Mouse (Mus musculus) urinary bladder, postnatal 36 days (tissue): ENCODE measurements around the gene Ccl20.

Source experiments
- DNase-seq, 2 experiments: peaks; one replicate each; pipeline ENCODE4 v3.0.0; 2022; ENCODE audit warnings: low spot score in 2 of 2, mixed read lengths in 1 of 2

Gene Ccl20

GRCm38 (mm10) chr1:83138721-83139120 is 22.2 kb downstream of the Ccl20 start:
- no peak for DNase-seq

DNA sequence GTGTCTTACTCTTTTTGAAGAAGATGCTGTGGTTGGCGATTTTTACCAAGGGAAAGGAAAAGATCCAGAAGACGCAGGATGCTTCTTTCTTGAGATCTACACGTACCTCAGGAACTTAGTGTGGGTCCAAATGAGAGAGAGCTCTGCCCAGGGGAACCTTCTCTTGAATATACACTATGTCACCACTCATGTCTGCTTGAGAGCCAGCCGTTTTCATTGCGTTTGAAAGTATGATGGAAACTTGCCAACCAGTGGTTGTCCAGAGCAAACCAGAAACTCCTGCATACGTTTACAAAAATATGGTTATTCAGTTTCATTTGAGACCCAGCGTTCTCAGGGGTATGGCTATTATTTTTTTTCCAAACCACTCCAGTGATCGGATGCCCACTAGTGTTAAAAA is 24.9 kb downstream of the Ccl20 start:
- DNase-seq: no peak

- DNase-seq: no peak
These were observed 25.5 kb downstream of the Ccl20 start for GRCm38 (mm10) chr1:83142055-83142454.

DNA sequence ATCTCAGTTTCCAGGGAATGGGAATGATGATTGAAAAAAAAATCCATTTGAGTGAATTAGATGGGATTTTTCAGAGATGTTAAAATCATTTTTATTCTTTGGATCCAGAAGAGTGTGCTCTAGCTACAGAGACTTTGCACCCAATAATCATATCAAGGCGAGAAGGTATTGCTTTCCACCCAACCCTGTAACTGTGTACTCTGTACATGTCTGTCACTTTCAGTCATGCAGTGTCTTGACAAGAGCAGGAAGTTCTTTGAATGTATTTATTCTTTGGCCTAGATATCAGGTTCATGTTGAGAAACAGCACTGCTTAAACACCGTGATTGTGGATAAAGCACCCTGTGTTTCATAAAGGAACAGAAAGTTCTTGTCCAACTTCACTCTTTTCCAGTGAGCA is 30.0 kb downstream of the Ccl20 start:
- DNase-seq: no peak

DNA sequence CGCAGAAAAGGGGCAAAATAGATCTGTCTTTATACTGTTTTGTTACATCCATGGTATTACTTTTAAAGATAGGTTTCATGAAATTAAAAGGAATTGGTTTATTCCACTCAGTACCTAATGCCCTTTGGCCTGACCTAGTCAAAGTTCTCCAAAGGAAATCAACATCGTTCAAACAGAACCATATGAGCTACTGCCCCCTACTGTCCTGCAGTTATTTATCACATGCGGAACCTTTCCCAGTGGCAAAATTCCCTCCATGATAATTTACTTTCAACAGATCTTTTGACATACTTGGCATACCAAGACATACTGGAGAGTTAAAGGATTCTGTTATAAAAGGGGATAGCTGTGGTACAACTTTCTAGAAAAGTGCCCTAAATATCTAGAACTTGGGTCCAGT is 33.7 kb downstream of the Ccl20 start:
- no peak for DNase-seq

- DNase-seq: no peak
These were observed 36.4 kb downstream of the Ccl20 start for GRCm38 (mm10) chr1:83152961-83153360.

- DNase-seq: peak in 1 of 2 experiments; percentile 6
These were observed 40.3 kb downstream of the Ccl20 start for GRCm38 (mm10) chr1:83156876-83157275.

- peak; percentile 60 for DNase-seq
These were observed 43.0 kb downstream of the Ccl20 start, which contains the start of gene Daw1 for GRCm38 (mm10) chr1:83159603-83160002. TSS of gene Daw1 (plus strand) at chr1:83159752.

- DNase-seq: no peak
These were observed 45.1 kb downstream of the Ccl20 start for GRCm38 (mm10) chr1:83161658-83162057.

GRCm38 (mm10) chr1:83164027-83164426 is 47.5 kb downstream of the Ccl20 start:
- DNase-seq: no peak
